Mouse (Mus musculus) ES-E14 (cell line): ENCODE measurements around the gene Zfp758. TPM values are rescaled to one million over a fixed set of nuclear protein-coding genes. Genes with fewer than 3 reads are reported as not detected.
"Not testable (repeated sequence)": the region's sequence is repeated elsewhere in the genome, so short reads cannot be mapped to it uniquely, and the experiment has no call there.

Experiments used
- DNase-seq: peaks from one replicate; pipeline ENCODE4 v3.0.0-alpha.2; 2013; ENCODE audit warnings: low read depth, low spot score
- H3K27ac ChIP-seq: 2 replicates; pipeline ENCODE4 v1.5.1; 2012; ENCODE audit warnings: low read depth, mild to moderate bottlenecking, low read length, moderate library complexity, mixed read lengths; ENCODE audit not compliant: poor library complexity, insufficient read depth, severe bottlenecking
- H3K36me3 ChIP-seq: 2 replicates; pipeline ENCODE4 v1.6.1; 2012; ENCODE audit warnings: mild to moderate bottlenecking, low read length, moderate library complexity, mixed read lengths; ENCODE audit not compliant: control insufficient read depth, poor library complexity, insufficient read depth, severe bottlenecking
- H3K4me1 ChIP-seq, 2 experiments: fragments of 150-350 bp in 1 of 2; sonication (generic) in 1 of 2; 2 replicates each; pipeline ENCODE4 v1.6.1; 2012; ENCODE audit warnings: low read length in 2 of 2, mild to moderate bottlenecking in 1 of 2, mixed read lengths in 1 of 2; ENCODE audit not compliant: control insufficient read depth in 2 of 2, insufficient read depth in 2 of 2, poor library complexity in 1 of 2
- H3K4me3 ChIP-seq, 2 experiments: fragments of 150-350 bp in 1 of 2; sonication (generic) in 1 of 2; 2 replicates each; pipeline ENCODE4 v1.5.1; 2012; ENCODE audit warnings: low read length in 2 of 2, low read depth in 1 of 2, mild to moderate bottlenecking in 1 of 2, mixed read lengths in 1 of 2; ENCODE audit not compliant: insufficient read depth in 1 of 2, poor library complexity in 1 of 2, severe bottlenecking in 1 of 2
- H3K9ac ChIP-seq: 2 replicates; pipeline ENCODE4 v1.6.1; 2012; ENCODE audit warnings: low read depth, mild to moderate bottlenecking, low read length, mixed read lengths; ENCODE audit not compliant: poor library complexity, insufficient read depth, severe bottlenecking
- H3K9me3 ChIP-seq: fragments of 150-350 bp; sonication (generic); 2 replicates; pipeline ENCODE4 v1.6.1; 2012; ENCODE audit warnings: low read depth, mild to moderate bottlenecking, low read length; ENCODE audit not compliant: control insufficient read depth, insufficient read depth
- CHD2 ChIP-seq: IDR thresholded peaks from 2 replicates; pipeline ENCODE4 v1.6.1; 2014; ENCODE audit warnings: mild to moderate bottlenecking, low read depth, low read length, inconsistent platforms
- HCFC1 ChIP-seq: IDR thresholded peaks from 2 replicates; pipeline ENCODE4 v1.6.1; 2012; ENCODE audit warnings: low read length, inconsistent platforms, borderline replicate concordance; ENCODE audit not compliant: insufficient read depth
- ZC3H11A ChIP-seq: IDR thresholded peaks from 2 replicates; pipeline ENCODE4 v1.6.1; 2012; ENCODE audit warnings: low read depth, mild to moderate bottlenecking, inconsistent platforms, low read length, borderline replicate concordance
- in situ Hi-C, 2 experiments: fragments of 600-800 bp; cut with MboI; formaldehyde crosslinking; loops; one replicate each; pipeline ENCODE4 v1.15.1; 2025; ENCODE audit warnings: low sequenced_read_pairs in 2 of 2, inconsistent platforms in 1 of 2; ENCODE audit not compliant: unreplicated experiment in 2 of 2
- total RNA-seq: library from RNA; depleted of rRNA; stranded (reverse); fragments of 300-350 nt; gene quantifications from 2 replicates; pipeline ENCODE4 v1.2.3, GENCODE M21; 2012; rRNA removed

Gene Zfp758
- 6.9 and 7.3 TPM in 2 replicates for total RNA-seq

DNA sequence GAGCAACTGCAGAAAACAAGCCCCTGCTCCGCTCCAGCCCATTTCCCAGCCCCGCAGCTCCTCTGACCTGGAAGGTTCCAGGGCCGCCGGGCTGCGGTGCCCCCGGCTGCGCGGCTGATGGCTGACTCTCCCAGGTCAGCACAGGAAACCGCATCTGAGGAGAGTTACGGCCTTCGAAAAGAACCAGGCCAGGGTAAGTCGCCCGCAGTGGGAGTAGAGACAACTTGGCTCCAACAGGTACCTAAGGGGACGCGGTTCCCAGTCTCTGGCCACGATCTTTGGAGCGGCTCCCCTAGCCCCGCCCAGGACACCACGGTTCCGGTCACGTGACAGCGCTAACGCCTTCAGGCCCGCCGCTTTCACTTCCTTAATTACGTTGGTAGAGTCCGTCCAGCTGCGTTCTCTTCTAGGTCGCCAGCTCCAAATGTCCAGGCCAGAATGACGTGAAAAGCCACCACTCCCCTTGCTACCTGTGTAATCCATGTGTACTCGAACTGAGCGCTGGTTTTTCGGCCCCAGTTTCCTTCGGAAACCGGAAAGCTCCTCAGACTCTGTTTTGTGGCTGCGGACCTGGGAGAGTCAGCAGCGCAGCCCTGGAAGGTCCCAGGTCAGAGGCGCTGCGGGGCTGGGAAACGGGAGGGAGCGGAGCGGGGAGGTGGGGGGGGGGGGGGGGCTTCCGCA, at the start of gene Zfp758, which contains the start of gene Zfp944:
Zfp758 (plus strand) TSS at position 353 of the 681 bp plus-strand sequence.
Zfp944 (minus strand) TSS at position 300 of the 681 bp plus-strand sequence.
- in situ Hi-C loops, H3K27ac ChIP-seq, H3K9me3 ChIP-seq, H3K36me3 ChIP-seq, H3K4me1 ChIP-seq: not testable (repeated sequence)
- H3K4me3 ChIP-seq, result peak within 1 kb of the TSS; percentile 76 to 93
- H3K9ac ChIP-seq, result peak within 1 kb of the TSS; percentile 84
- peak; percentile 35 for DNase-seq

DNA sequence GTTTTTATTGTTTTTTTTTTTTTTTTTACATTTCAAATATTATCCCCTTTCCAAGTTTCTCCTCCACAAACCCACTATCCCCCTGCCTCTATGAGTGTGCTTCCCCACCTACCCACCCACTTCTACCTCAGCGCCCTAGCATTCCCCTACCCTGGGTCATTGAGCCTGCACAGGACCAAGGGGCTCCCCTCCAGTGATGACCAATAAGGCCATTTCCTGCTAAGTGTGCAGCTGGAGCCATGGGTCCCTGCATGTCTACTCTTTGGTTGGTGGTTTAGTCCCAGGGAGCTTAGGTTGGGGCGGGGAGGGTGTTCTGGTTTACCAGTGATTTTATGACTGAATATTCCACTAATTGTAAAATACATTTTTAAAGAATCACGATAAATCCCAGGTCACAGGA, 47.0 kb upstream of the Zfp758 start:
- not testable (repeated sequence) for H3K27ac ChIP-seq, H3K36me3 ChIP-seq, H3K4me1 ChIP-seq, H3K4me3 ChIP-seq, H3K9me3 ChIP-seq, H3K9ac ChIP-seq, DNase-seq
- in situ Hi-C loops, result loop anchor here (10.0 kb wide), 1 partner anchor 89 kb away; the partner anchor contains the start of gene Zfp994 (in 2 of the 2)

DNA sequence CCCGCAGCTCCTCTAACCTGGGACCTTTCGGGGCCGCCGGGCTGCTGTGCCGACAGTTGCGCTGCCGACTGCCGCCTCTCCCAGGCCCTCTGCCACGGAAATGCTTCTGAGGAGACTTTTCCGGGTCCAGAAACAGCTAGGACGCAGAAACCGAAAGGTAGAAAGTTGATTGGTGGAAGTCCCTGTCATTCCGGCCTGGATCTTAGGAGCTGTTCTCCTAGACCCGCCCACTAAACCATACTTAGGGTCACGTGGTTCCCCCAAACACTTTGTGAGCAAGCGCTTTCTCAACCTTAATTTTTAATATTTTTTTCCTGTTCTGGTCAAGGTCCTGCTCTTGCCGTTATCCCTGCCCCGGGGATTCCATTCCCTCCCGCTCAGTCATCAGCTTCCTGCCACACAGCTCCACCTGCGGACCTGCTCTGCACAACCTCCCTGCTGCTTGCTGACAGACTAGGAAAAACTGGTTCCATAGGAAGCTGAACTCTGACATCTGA, 46.5 kb upstream of the Zfp758 start, which contains the start of gene CT030661.1:
CT030661.1 (minus strand) TSS at position 108 of the 497 bp plus-strand sequence.
- peak; percentile 95 for DNase-seq
- in situ Hi-C loops, result loop anchor here (10.0 kb wide), 1 partner anchor 90 kb away; the partner anchor contains the start of gene Zfp994 (in 2 of the 2)
- TF ChIP-seq CHD2, result 0 out of 2 replicates have a peak, but pooled peaks have one; percentile 14
- H3K36me3 ChIP-seq, H3K9me3 ChIP-seq, H3K27ac ChIP-seq, H3K4me1 ChIP-seq: not testable (repeated sequence)
- H3K9ac ChIP-seq, result peak within 1 kb of the TSS; percentile 82; the same call in 1 of the 2 replicates
- peak within 1 kb of the TSS; percentile 68 to 69 for H3K4me3 ChIP-seq

DNA sequence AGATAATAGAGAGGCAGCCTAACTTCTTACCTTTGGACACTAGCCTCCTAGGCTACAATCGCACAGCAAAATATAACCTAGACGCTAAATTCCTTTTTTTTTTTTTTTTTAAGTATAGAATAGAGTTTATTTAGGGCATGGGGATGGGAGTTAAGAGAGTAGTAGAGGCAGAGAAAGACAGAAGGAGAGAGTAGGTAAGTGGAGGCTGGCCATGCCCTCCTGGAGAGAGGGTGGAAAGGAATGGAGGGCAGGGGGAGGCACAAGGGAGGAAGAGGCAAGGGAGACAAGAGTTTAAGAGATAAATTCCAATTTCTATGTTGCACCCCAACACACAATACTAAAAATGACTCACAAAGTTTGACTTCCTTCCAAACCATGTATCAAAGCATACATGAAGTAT, 46.0 kb upstream of the Zfp758 start:
- DNase-seq, H3K9ac ChIP-seq, H3K27ac ChIP-seq, H3K4me3 ChIP-seq, H3K36me3 ChIP-seq, H3K4me1 ChIP-seq, H3K9me3 ChIP-seq: not testable (repeated sequence)
- in situ Hi-C loops, result loop anchor here (10.0 kb wide), 1 partner anchor 90 kb away; the partner anchor contains the start of gene Zfp994 (in 2 of the 2)

DNA sequence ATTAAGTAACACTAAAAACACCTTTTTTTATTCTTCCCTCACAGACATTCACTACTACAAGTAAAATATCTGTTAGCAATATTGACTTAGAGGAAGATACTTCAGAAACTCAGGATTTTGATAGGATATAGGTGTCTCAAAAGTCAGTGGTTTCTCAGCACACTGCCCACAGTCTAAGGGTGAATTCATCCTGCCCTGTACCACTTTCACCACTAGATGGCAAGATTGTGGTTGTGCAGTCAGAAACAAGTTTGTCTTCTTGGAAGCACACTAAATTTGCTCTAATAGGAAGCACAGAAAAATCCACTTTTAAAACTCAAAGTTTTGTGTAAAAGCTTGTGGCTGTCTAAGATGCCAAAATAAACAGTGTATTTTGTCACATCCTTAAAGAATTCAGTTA, 8.5 kb upstream of the Zfp758 start:
- peak; percentile 40 for DNase-seq
- Histone ChIP-seq H3K27ac (no peak overlapping the region), H3K36me3 (no peaks in the 10 kb centered on the region), H3K4me1 (no peaks in the 10 kb centered on the region), H3K9ac (no peak overlapping the region), H3K9me3 (no peaks in the 10 kb centered on the region), H3K4me3 (no peak overlapping the region)
- TF ChIP-seq ZC3H11A (peak; percentile 66), HCFC1 (no peak)
- in situ Hi-C loops, result no loop called here
